Comparison of ENCODE assay signal across 16 mouse cellular contexts in genomic region chr1:57998146-57998545, GRCm38 (mm10). TPM values are rescaled to one million over a fixed set of nuclear protein-coding genes. Genes with fewer than 3 reads are reported as not detected.
DNase-seq lines count a peak whose midpoint lies in the region; ATAC-seq and TF ChIP-seq lines count a peak whose summit lies in the region.
"Had no signal": no experiment of that assay in that cellular context is flagged by ENCODE, and none has a peak within 500 bp of the region (broad histone marks: within the 10 kb centered on the region; RNA-seq: fewer than 3 reads in every experiment).

No protein-coding gene starts in this region.

- H3K4me3 ChIP-seq in heart, embryonic 16.5 days (ENCODE audit: low read length), result no peak overlapping the region
- no peak overlapping the region for H3K4me3 ChIP-seq in heart, embryonic 10.5 days
- H3K4me3 ChIP-seq in CH12.LX (replicated peaks in 1 of 3; ENCODE audit: low read depth in 2 of 3, low read length in 2 of 3, poor library complexity in 1 of 3), result no peak overlapping the region
- no peak overlapping the region for H3K4me3 ChIP-seq in liver, embryonic 14.5 days (ENCODE audit: insufficient read depth in 1 of 2, low read depth in 2 of 2, low read length in 2 of 2)
- H3K4me3 ChIP-seq: embryonic facial prominence, embryonic 13.5 days; neural tube, embryonic 15.5 days had no signal

- no peak for TF ChIP-seq RAD21 in CH12.LX (IDR thresholded peaks at IDR 0.05; ENCODE audit: low read depth, low read length)

- no peak for TF ChIP-seq CTCF in CH12.LX (conservative IDR thresholded peaks at IDR 0.05 in 1 of 2, IDR thresholded peaks at IDR 0.05 in 1 of 2; ENCODE audit: low read depth in 2 of 2, low read length in 2 of 2)
- TF ChIP-seq CTCF in liver, embryonic 14.5 days (IDR thresholded peaks at IDR 0.05; ENCODE audit: low read depth), result no peak

- no peaks in the 10 kb centered on the region for H3K9me3 ChIP-seq in heart, embryonic 16.5 days (replicated peaks; ENCODE audit: control insufficient read depth, low read length)
- H3K9me3 ChIP-seq in heart, embryonic 10.5 days, result no peaks in the 10 kb centered on the region
- H3K9me3 ChIP-seq in CH12.LX (replicated peaks; ENCODE audit: low read length), result no peaks in the 10 kb centered on the region
- H3K9me3 ChIP-seq in liver, embryonic 14.5 days (ENCODE audit: control insufficient read depth, low read length), result no peaks in the 10 kb centered on the region
- H3K9me3 ChIP-seq: embryonic facial prominence, embryonic 13.5 days; midbrain, embryonic 10.5 days; neural tube, embryonic 15.5 days had no signal

- no peaks in the 10 kb centered on the region for H3K36me3 ChIP-seq in heart, embryonic 16.5 days (ENCODE audit: control insufficient read depth, insufficient read depth)
- peaks cover 26% of the 10 kb centered on the region for H3K36me3 ChIP-seq in heart, embryonic 10.5 days
- H3K36me3 ChIP-seq in CH12.LX (replicated peaks in 1 of 2; ENCODE audit: control insufficient read depth in 1 of 2, insufficient read depth in 1 of 2, low read length in 1 of 2), result peaks cover 0 to 29% of the 10 kb centered on the region in 2 experiments
- peaks cover 14% of the 10 kb centered on the region for H3K36me3 ChIP-seq in liver, embryonic 14.5 days (replicated peaks; ENCODE audit: control insufficient read depth, insufficient read depth, low read depth)
- H3K36me3 ChIP-seq: neural tube, embryonic 15.5 days had no signal

- ATAC-seq in heart, embryonic 16.5 days (replicated peaks; ENCODE audit: extremely low read depth, insufficient read depth, low FRiP score), result no peak
- no peak for ATAC-seq in liver, embryonic 14.5 days (ENCODE audit: insufficient read depth)
- ATAC-seq: hindbrain, embryonic 16.5 days had no signal

- no peak for DNase-seq in heart, embryonic 10.5 days (ENCODE audit: low spot score)
- DNase-seq in 3T3-L1 (ENCODE audit: low read depth, low spot score) (peak; percentile 15), CH12.LX (ENCODE audit: extremely low read depth) (no peak)
- no peak for DNase-seq in liver, embryonic 14.5 days (ENCODE audit: low read depth in 3 of 3, low spot score in 3 of 3)
- no peak for DNase-seq in thymus, postnatal 4 days
- no peak for DNase-seq in layer of hippocampus, adult 9-11 months
- DNase-seq: cerebellum, adult 11 months; heart, postnatal 36 days; kidney, adult 8-10 months; kidney, postnatal 4 days; right cerebral cortex, postnatal 4 days had no signal

- no peak overlapping the region; the same call in 1 of the 2 replicates for H3K27ac ChIP-seq in heart, embryonic 16.5 days (ENCODE audit: low read length)
- no peak overlapping the region for H3K27ac ChIP-seq in heart, embryonic 10.5 days
- H3K27ac ChIP-seq in CH12.LX (ENCODE audit: insufficient read depth, low read depth), result no peak overlapping the region
- no peak overlapping the region for H3K27ac ChIP-seq in liver, embryonic 14.5 days
- H3K27ac ChIP-seq: embryonic facial prominence, embryonic 13.5 days; midbrain, embryonic 10.5 days; neural tube, embryonic 15.5 days had no signal

- TF ChIP-seq EP300 in CH12.LX (IDR thresholded peaks at IDR 0.05; ENCODE audit: low read length), result no peak
- no peak for TF ChIP-seq EP300 in liver, embryonic 14.5 days (IDR thresholded peaks at IDR 0.05; ENCODE audit: low read depth)

- H3K79me2 ChIP-seq in CH12.LX (replicated peaks; ENCODE audit: control insufficient read depth, extremely low read depth, insufficient read depth, poor library complexity, severe bottlenecking), result peaks cover 31% of the 10 kb centered on the region

- in situ Hi-C loops in CH12.LX (cut with MboI; ENCODE audit: low pct_ligation_motif_present, low pct_unique_long_range_greater_than_20kb, low sequenced_read_pairs), result no loop called here

- dilution Hi-C loops in CH12.LX (cut with MboI; ENCODE audit: extremely low pct_ligation_motif_present, extremely low pct_unique_long_range_greater_than_20kb, low sequenced_read_pairs), result no loop called here

- H3K27me3 ChIP-seq in heart, embryonic 16.5 days (ENCODE audit: control insufficient read depth, insufficient read depth, low read length), result no peaks in the 10 kb centered on the region
- H3K27me3 ChIP-seq in heart, embryonic 10.5 days (ENCODE audit: insufficient read depth, poor library complexity, severe bottlenecking), result no peaks in the 10 kb centered on the region
- H3K27me3 ChIP-seq in CH12.LX (replicated peaks), result no peaks in the 10 kb centered on the region
- no peaks in the 10 kb centered on the region for H3K27me3 ChIP-seq in liver, embryonic 14.5 days (ENCODE audit: control insufficient read depth, insufficient read depth, low read length)
- H3K27me3 ChIP-seq: embryonic facial prominence, embryonic 13.5 days; neural tube, embryonic 15.5 days had no signal

- H3K4me2 ChIP-seq in heart, embryonic 16.5 days (ENCODE audit: low read depth, low read length), result peak overlapping the region; percentile 64; the same call in 1 of the 2 replicates
- peak overlapping the region; percentile 97 for H3K4me2 ChIP-seq in CH12.LX (ENCODE audit: insufficient read depth, low read depth, poor library complexity, severe bottlenecking)
- peak overlapping the region; percentile 80 for H3K4me2 ChIP-seq in liver, embryonic 14.5 days (ENCODE audit: low read depth)
- H3K4me2 ChIP-seq: neural tube, embryonic 15.5 days had no signal

- WGBS in heart, embryonic 16.5 days, result 81% methylated on average over 3 of the region's 3 CpGs
- WGBS in heart, embryonic 10.5 days, result 83% methylated on average over 3 of the region's 3 CpGs
- WGBS in liver, embryonic 14.5 days (ENCODE audit: insufficient replicate concordance), result 64% methylated on average over 3 of the region's 3 CpGs

- H3K4me1 ChIP-seq in heart, embryonic 16.5 days (ENCODE audit: control insufficient read depth, insufficient read depth, low read length), result peaks cover 19% of the 10 kb centered on the region
- peaks cover 20% of the 10 kb centered on the region for H3K4me1 ChIP-seq in heart, embryonic 10.5 days
- peaks cover 0 to 18% of the 10 kb centered on the region in 2 experiments; a peak in 1 of 4 replicates for H3K4me1 ChIP-seq in CH12.LX (ENCODE audit: control insufficient read depth in 1 of 2, insufficient read depth in 2 of 2)
- peaks cover 13 to 14% of the 10 kb centered on the region in 2 experiments for H3K4me1 ChIP-seq in liver, embryonic 14.5 days (replicated peaks; ENCODE audit: control insufficient read depth in 2 of 2, insufficient read depth in 2 of 2, low read length in 1 of 2)

- TF ChIP-seq POLR2A in CH12.LX (IDR thresholded peaks at IDR 0.05; ENCODE audit: low read depth, low read length), result no peak

- H3K9ac ChIP-seq in heart, embryonic 16.5 days (ENCODE audit: low read length), result no peak overlapping the region
- peak overlapping the region; percentile 81 for H3K9ac ChIP-seq in CH12.LX (ENCODE audit: insufficient read depth, low read depth)
- H3K9ac ChIP-seq in liver, embryonic 14.5 days (replicated peaks), result no peak overlapping the region
- H3K9ac ChIP-seq: embryonic facial prominence, embryonic 13.5 days; neural tube, embryonic 15.5 days had no signal

TF ChIP-seq in CH12.LX, 34 proteins besides CTCF, POLR2A, EP300 and RAD21:
- TF ChIP-seq ZMIZ1 (IDR thresholded peaks at IDR 0.05; ENCODE audit: low read depth, low read length) (no peak), ZC3H11A (IDR thresholded peaks at IDR 0.05; ENCODE audit: low read depth, low read length) (no peak), UBTF (IDR thresholded peaks at IDR 0.05; ENCODE audit: low read depth, low read length) (no peak), CHD1 (IDR thresholded peaks at IDR 0.05; ENCODE audit: low read depth, low read length) (peak; percentile 27; the same call in 1 of the 2 replicates), MAFK (IDR thresholded peaks at IDR 0.05; ENCODE audit: insufficient replicate concordance, low read length) (no peak), E2F4 (IDR thresholded peaks at IDR 0.05; ENCODE audit: insufficient replicate concordance, low read depth, low read length) (no peak), JUN (IDR thresholded peaks at IDR 0.05; ENCODE audit: insufficient read depth, low read depth, low read length) (no peak), ZKSCAN1 (IDR thresholded peaks at IDR 0.05; ENCODE audit: borderline replicate concordance, low read depth, low read length) (no peak), TCF12 (IDR thresholded peaks at IDR 0.05; ENCODE audit: low read depth, low read length) (no peak), BHLHE40 (IDR thresholded peaks at IDR 0.05; ENCODE audit: low read depth, low read length) (0 out of 2 replicates have a peak, but pooled peaks have one; percentile 26), MEF2A (IDR thresholded peaks at IDR 0.05; ENCODE audit: borderline replicate concordance, low read depth, low read length) (0 out of 2 replicates have a peak, but pooled peaks have one; percentile 16)

RNA-seq across cellular contexts. Expression of gene Sgo2a, which starts 2.4 kb away (rescaled TPM):
- polyA plus RNA-seq in heart, embryonic 16.5 days (2015; fragmentation: Nextera tagmentation; extraction: Ambion mirVana), result 15.3 and 17.1 TPM in 2 replicates
- polyA plus RNA-seq in heart, embryonic 10.5 days (2016; fragmentation: Nextera tagmentation; extraction: Ambion mirVana), result 18.0 and 18.4 TPM in 2 replicates
- total RNA-seq in CH12.LX (2012; rRNA removed), result 14.4 and 15.1 TPM in 2 replicates
- total RNA-seq in CH12.LX (2014; rRNA removed), result 24.2 and 27.1 TPM in 2 replicates
- polyA plus RNA-seq in CH12.LX (2012; ENCODE audit: insufficient read length, low read depth), result 14.6 and 15.1 TPM in 2 replicates
- 3.9 and 6.6 TPM in 2 replicates for polyA plus RNA-seq in liver, embryonic 14.5 days (2012; rRNA removed)
- 9.5 and 11.1 TPM in 2 replicates for polyA plus RNA-seq in liver, embryonic 14.5 days (2014; fragmentation: Nextera tagmentation; extraction: Ambion mirVana)

RNA-seq across cellular contexts. Expression of gene Kctd18, which starts 20.6 kb away (rescaled TPM):
- 9.8 and 14.0 TPM in 2 replicates for polyA plus RNA-seq in heart, embryonic 16.5 days (2015; fragmentation: Nextera tagmentation; extraction: Ambion mirVana)
- polyA plus RNA-seq in heart, embryonic 10.5 days (2016; fragmentation: Nextera tagmentation; extraction: Ambion mirVana), result 12.0 and 12.5 TPM in 2 replicates
- total RNA-seq in CH12.LX (2012; rRNA removed), result 10.5 and 12.8 TPM in 2 replicates
- total RNA-seq in CH12.LX (2014; rRNA removed), result 19.8 and 22.3 TPM in 2 replicates
- 14.8 and 18.5 TPM in 2 replicates for polyA plus RNA-seq in CH12.LX (2012; ENCODE audit: insufficient read length, low read depth)
- polyA plus RNA-seq in liver, embryonic 14.5 days (2012; rRNA removed), result 2.7 and 3.4 TPM in 2 replicates
- polyA plus RNA-seq in liver, embryonic 14.5 days (2014; fragmentation: Nextera tagmentation; extraction: Ambion mirVana), result 2.1 and 3.2 TPM in 2 replicates

RNA-seq across cellular contexts. Expression of gene Aox1, which starts 31.6 kb away (rescaled TPM):
- polyA plus RNA-seq in heart, embryonic 16.5 days (2015; fragmentation: Nextera tagmentation; extraction: Ambion mirVana), result 0.81 and 0.85 TPM in 2 replicates
- 0.33 and 0.64 TPM in 2 replicates for polyA plus RNA-seq in heart, embryonic 10.5 days (2016; fragmentation: Nextera tagmentation; extraction: Ambion mirVana)
- total RNA-seq in CH12.LX (2012; rRNA removed), result 0.04 TPM in 1 of 2 replicates, not detected in the other
- total RNA-seq in CH12.LX (2014; rRNA removed), result 0.15 and 0.18 TPM in 2 replicates
- 0.40 TPM in 2 replicates for polyA plus RNA-seq in CH12.LX (2012; ENCODE audit: insufficient read length, low read depth)
- 0.16 and 0.17 TPM in 2 replicates for polyA plus RNA-seq in liver, embryonic 14.5 days (2012; rRNA removed)
- polyA plus RNA-seq in liver, embryonic 14.5 days (2014; fragmentation: Nextera tagmentation; extraction: Ambion mirVana), result 0.18 and 0.32 TPM in 2 replicates
